Mouse (Mus musculus) thymus, postnatal 10 days (tissue): ENCODE results near the gene Ncf2.

ENCODE experiments used
- DNase-seq, 2 experiments: peaks; one replicate each; pipeline ENCODE4 v3.0.0; 2021; ENCODE audit warnings: low spot score in 2 of 2

The Ncf2 gene

GRCm38 (mm10) chr1:152796683-152797263 is 3.2 kb upstream of the Ncf2 start:
- no peak for DNase-seq

- DNase-seq = no peak
These were observed 1.9 kb upstream of the Ncf2 start for GRCm38 (mm10) chr1:152798125-152798524.

- no peak for DNase-seq
These were observed 711 bp downstream of the Ncf2 start for GRCm38 (mm10) chr1:152800633-152801176.

GRCm38 (mm10) chr1:152804907-152805306 is 4.9 kb downstream of the Ncf2 start:
- DNase-seq = no peak

GRCm38 (mm10) chr1:152807619-152808391 is 7.8 kb downstream of the Ncf2 start:
- no peak for DNase-seq

- DNase-seq = no peak
These were observed 8.3 kb downstream of the Ncf2 start for GRCm38 (mm10) chr1:152808392-152808680.

GRCm38 (mm10) chr1:152809541-152810252 is 9.7 kb downstream of the Ncf2 start:
- no peak for DNase-seq

GRCm38 (mm10) chr1:152810533-152811439 is 10.8 kb downstream of the Ncf2 start:
- no peak for DNase-seq

- DNase-seq = no peak
These were observed 15.3 kb downstream of the Ncf2 start for GRCm38 (mm10) chr1:152815265-152815701.

- no peak for DNase-seq
These were observed 17.2 kb downstream of the Ncf2 start for GRCm38 (mm10) chr1:152817027-152817769.

- no peak for DNase-seq
These were observed 17.8 kb downstream of the Ncf2 start for GRCm38 (mm10) chr1:152817794-152818193.

- no peak for DNase-seq
These were observed 19.6 kb downstream of the Ncf2 start for GRCm38 (mm10) chr1:152819558-152819957.

GRCm38 (mm10) chr1:152820911-152821695 is 21.1 kb downstream of the Ncf2 start:
- DNase-seq = no peak

- no peak for DNase-seq
These were observed 21.8 kb downstream of the Ncf2 start for GRCm38 (mm10) chr1:152821746-152822145.

- DNase-seq = no peak
These were observed 24.2 kb downstream of the Ncf2 start for GRCm38 (mm10) chr1:152824206-152824605.

GRCm38 (mm10) chr1:152826446-152826845 is 26.5 kb downstream of the Ncf2 start:
- no peak for DNase-seq

GRCm38 (mm10) chr1:152828168-152828567 is 28.2 kb downstream of the Ncf2 start:
- no peak for DNase-seq

- DNase-seq = no peak
These were observed 28.8 kb downstream of the Ncf2 start for GRCm38 (mm10) chr1:152828637-152829355.

GRCm38 (mm10) chr1:152830054-152830453 is 30.1 kb downstream of the Ncf2 start:
- no peak for DNase-seq
